Mouse (Mus musculus) pancreas, adult 10 weeks (tissue): ENCODE results near the gene Agt. TPM values are rescaled to one million over a fixed set of nuclear protein-coding genes. Genes with fewer than 3 reads are reported as not detected.

Experiments used
- polyA plus RNA-seq: library from polyadenylated mRNA; stranded (reverse); fragments of 350-450 nt; fragmentation: Illumina TruSeq; extraction: RNeasy Lipid Tissue Mini Kit (QIAGEN cat#74804); gene quantifications from one replicate; pipeline ENCODE4 v1.2.3, GENCODE M21; 2015; ENCODE audit warnings: low read depth, low replicate concordance; ENCODE audit not compliant: insufficient read depth

The Agt gene
- polyA plus RNA-seq: 4.0 TPM

GRCm38 (mm10) chr8:124569593-124569992 lies at the start of gene Agt:
TSS of gene Agt (minus strand) at chr8:124569706.

GRCm38 (mm10) chr8:124575811-124576210 lies 6.3 kb upstream of the Agt start, which contains the start of gene Capn9:
TSS of gene Capn9 (plus strand) at chr8:124576111.

GRCm38 (mm10) chr8:124520249-124521080 lies 49.0 kb downstream of the Agt start, which contains the start of gene Cog2:
TSS of gene Cog2 (plus strand) at chr8:124520767.

Other genes with a start within 250 kb of the Agt start
- 2.8 TPM for gene Pgbd5, start 130.0 kb downstream of the Agt start, polyA plus RNA-seq
- gene Cog2, start 48.9 kb downstream of the Agt start, polyA plus RNA-seq: 9.8 TPM
- gene Capn9, start 6.4 kb upstream of the Agt start, polyA plus RNA-seq: not detected
- gene 2310022B05Rik, start 93.7 kb upstream of the Agt start, polyA plus RNA-seq: 11.0 TPM
- 12.2 TPM for gene Ttc13, start 152.3 kb upstream of the Agt start, polyA plus RNA-seq
- gene Arv1, start 152.4 kb upstream of the Agt start, polyA plus RNA-seq: 3.0 TPM
- gene Fam89a, start 182.1 kb upstream of the Agt start, polyA plus RNA-seq: not detected
- not detected for gene Trim67, start 223.4 kb upstream of the Agt start, polyA plus RNA-seq